Mouse (Mus musculus) forebrain, embryonic 15.5 days (tissue): ENCODE results near the gene Scd1. TPM values are rescaled to one million over a fixed set of nuclear protein-coding genes. Genes with fewer than 3 reads are reported as not detected.

Experiments
- ATAC-seq: fragments of 200-750 bp; cut with Nextera tagmentation; replicated peaks from 2 replicates; pipeline ENCODE4 v1.8.0; 2017; ENCODE audit warnings: mild to moderate bottlenecking, moderate TSS enrichment, moderate library complexity
- H3K27ac ChIP-seq: fragments of 300-500 bp; sonication (generic); replicated peaks from 2 replicates; pipeline ENCODE4 v1.5.1; 2015; ENCODE audit warnings: mild to moderate bottlenecking, inconsistent platforms
- H3K27me3 ChIP-seq: fragments of 300-500 bp; sonication (generic); 2 replicates; pipeline ENCODE4 v1.6.1; 2015; ENCODE audit warnings: inconsistent platforms
- H3K36me3 ChIP-seq: fragments of 300-500 bp; sonication (generic); 2 replicates; pipeline ENCODE4 v1.6.1; 2015; ENCODE audit warnings: mild to moderate bottlenecking, inconsistent platforms
- H3K4me1 ChIP-seq: fragments of 300-500 bp; sonication (generic); 2 replicates; pipeline ENCODE4 v1.6.1; 2015; ENCODE audit warnings: inconsistent platforms
- H3K4me2 ChIP-seq: fragments of 300-500 bp; sonication (generic); replicated peaks from 2 replicates; pipeline ENCODE4 v1.6.1; 2015; ENCODE audit warnings: mild to moderate bottlenecking, inconsistent platforms
- H3K4me3 ChIP-seq: fragments of 300-500 bp; sonication (generic); 2 replicates; pipeline ENCODE4 v1.5.1; 2015; ENCODE audit warnings: mild to moderate bottlenecking, inconsistent platforms
- H3K9ac ChIP-seq: fragments of 300-500 bp; sonication (generic); replicated peaks from 2 replicates; pipeline ENCODE4 v1.6.1; 2015; ENCODE audit warnings: mild to moderate bottlenecking, inconsistent platforms
- H3K9me3 ChIP-seq: fragments of 300-500 bp; sonication (generic); 2 replicates; pipeline ENCODE4 v1.6.1; 2016; ENCODE audit warnings: inconsistent platforms
- WGBS: fragments of 180-500 bp; shearing (Covaris S2); methylation state at CpG from one replicate; pipeline ENCODE4 v1.1.7; 2015; ENCODE audit warnings: mixed read lengths; 5-methylcytosine and 5-hydroxymethylcytosine counted together
- polyA plus RNA-seq: library from polyadenylated mRNA; unstranded; fragments of >200 nt; fragmentation: Nextera tagmentation; extraction: Ambion mirVana; gene quantifications from 2 replicates; pipeline ENCODE4 v1.2.1, GENCODE M21; 2015

Gene Scd1
- polyA plus RNA-seq, 1 experiment from 2014 or later: 4.0 TPM

DNA sequence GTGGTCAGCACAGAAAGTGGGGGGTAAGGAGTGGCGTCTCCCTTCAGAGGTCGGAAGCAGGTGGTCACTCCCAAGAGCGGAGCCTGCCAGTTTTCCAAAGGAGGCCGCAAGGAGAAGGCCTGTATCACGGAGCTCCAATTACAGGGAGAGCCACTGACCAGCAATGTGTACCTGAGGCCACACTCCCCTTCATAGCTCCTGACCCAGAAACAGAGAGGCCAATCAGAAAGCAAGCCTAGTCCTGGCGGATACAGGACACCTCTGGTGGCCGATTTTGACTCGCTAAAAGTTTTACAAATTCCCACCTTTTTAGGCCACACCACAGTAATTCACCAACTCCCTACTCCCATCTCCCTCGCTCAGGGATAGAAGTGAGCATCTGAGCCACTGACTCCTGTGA is 10.9 kb upstream of the Scd1 start:
- H3K9ac ChIP-seq: no peak overlapping the region
- 66% methylated on average over 9 of the region's 9 CpGs for WGBS
- no peaks in the 10 kb centered on the region for H3K9me3 ChIP-seq
- no peaks in the 10 kb centered on the region for H3K4me1 ChIP-seq
- no peak overlapping the region for H3K4me3 ChIP-seq
- no peak overlapping the region for H3K27ac ChIP-seq
- ATAC-seq: no peak
- no peaks in the 10 kb centered on the region for H3K36me3 ChIP-seq
- no peaks in the 10 kb centered on the region for H3K27me3 ChIP-seq
- H3K4me2 ChIP-seq: no peak overlapping the region

DNA sequence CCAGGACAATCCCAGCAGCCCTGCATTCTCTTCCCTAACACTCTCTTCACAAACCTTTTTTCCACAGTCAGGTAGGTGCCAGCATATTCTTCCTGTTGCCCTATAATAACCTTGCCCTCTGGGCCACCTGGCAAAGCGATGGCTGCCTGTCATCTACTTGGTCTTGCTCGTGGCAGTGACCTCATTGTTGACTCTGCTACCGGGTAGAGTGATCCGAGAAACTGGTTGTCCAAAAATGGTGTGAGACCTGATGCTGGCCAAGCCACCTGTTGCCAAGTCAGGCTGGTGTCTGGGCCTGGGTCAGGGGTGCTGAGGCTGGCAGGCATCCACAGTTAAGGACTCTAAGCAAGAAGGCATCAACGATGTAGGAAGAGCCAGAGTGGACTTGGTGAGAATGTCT is 10.4 kb upstream of the Scd1 start:
- no peaks in the 10 kb centered on the region for H3K9me3 ChIP-seq
- H3K4me2 ChIP-seq: no peak overlapping the region
- no peak for ATAC-seq
- H3K27ac ChIP-seq: no peak overlapping the region
- no peak overlapping the region for H3K4me3 ChIP-seq
- no peaks in the 10 kb centered on the region for H3K27me3 ChIP-seq
- H3K36me3 ChIP-seq: no peaks in the 10 kb centered on the region
- 87% methylated on average over 5 of the region's 5 CpGs for WGBS
- H3K4me1 ChIP-seq: no peaks in the 10 kb centered on the region
- H3K9ac ChIP-seq: no peak overlapping the region

DNA sequence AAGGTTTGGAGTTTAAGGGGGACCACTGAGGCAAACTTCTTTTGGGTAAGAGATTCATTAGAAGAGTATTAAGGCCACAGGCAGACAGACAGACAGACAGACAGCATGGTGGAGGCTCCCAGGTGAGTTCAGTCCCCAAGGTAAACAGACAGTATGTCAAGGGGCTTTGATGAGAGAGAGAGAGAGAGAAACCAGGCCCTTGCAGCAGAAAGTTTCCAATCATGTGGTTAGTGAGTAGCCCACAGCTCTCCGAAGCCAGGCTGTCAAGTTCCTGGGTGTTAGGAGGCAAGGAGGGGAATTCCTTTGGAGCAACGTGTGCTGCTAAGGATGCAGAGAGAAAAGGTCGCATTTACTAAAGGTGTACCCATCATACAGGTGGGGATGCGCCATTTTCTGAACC is 9.8 kb upstream of the Scd1 start:
- H3K27me3 ChIP-seq: no peaks in the 10 kb centered on the region

DNA sequence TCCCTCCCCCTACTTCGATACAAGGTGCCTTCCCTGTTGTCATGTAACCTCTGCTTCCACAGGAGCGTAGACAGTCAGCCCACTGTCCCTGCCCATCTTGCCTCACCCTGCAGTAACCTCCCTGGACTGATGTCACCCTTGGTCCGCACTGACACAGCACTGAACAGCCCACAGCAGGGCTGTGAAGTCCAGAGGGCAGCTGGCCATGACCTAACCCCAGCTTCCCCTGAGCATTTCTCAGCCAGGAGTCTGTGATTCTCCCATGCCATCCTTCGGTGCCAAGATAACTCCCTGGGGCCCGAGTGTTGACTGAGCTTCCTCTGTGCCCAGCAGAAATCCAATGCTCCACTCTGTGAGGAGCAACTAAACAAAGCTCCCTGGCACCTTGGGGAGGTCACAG is 8.6 kb upstream of the Scd1 start:
- H3K9me3 ChIP-seq: no peaks in the 10 kb centered on the region
- H3K9ac ChIP-seq: no peak overlapping the region
- no peaks in the 10 kb centered on the region for H3K36me3 ChIP-seq
- H3K27me3 ChIP-seq: no peaks in the 10 kb centered on the region
- no peak overlapping the region for H3K4me2 ChIP-seq
- H3K4me1 ChIP-seq: no peaks in the 10 kb centered on the region
- H3K27ac ChIP-seq: no peak overlapping the region
- H3K4me3 ChIP-seq: no peak overlapping the region
- 85% methylated on average over 5 of the region's 5 CpGs for WGBS
- ATAC-seq: no peak

More for the DNA sequence above, 9.8 kb upstream of the Scd1 start:
- no peak overlapping the region for H3K4me2 ChIP-seq
- no peak overlapping the region for H3K9ac ChIP-seq
- no peaks in the 10 kb centered on the region for H3K36me3 ChIP-seq
- ATAC-seq: no peak
- H3K9me3 ChIP-seq: no peaks in the 10 kb centered on the region
- 62% methylated on average over 4 of the region's 4 CpGs for whole genome bisulfite sequencing
- no peaks in the 10 kb centered on the region for H3K4me1 ChIP-seq
- H3K4me3 ChIP-seq: no peak overlapping the region
- no peak overlapping the region for H3K27ac ChIP-seq

DNA sequence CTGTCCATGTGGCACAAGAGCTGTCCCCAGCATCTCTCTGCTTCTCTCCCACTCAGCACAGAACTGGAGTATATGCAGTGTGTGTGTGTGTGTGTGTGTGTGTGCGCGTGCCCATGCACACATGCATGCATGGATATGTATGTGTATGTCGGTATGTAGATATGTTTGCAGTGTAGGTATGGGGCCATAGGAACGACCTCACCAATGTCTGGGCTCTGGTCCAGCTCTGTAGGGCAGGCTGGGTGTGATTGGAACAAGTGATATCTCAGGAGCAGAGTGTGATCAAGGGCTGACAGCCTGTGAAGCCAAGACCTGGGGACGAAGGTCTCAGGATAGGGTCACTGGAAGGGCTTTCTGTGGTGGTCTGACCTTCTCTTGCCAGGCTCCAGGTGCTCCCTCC is 7.8 kb upstream of the Scd1 start:
- H3K36me3 ChIP-seq: no peaks in the 10 kb centered on the region
- H3K27me3 ChIP-seq: no peaks in the 10 kb centered on the region
- 89% methylated on average over 5 of the region's 5 CpGs for WGBS
- no peaks in the 10 kb centered on the region for H3K4me1 ChIP-seq
- ATAC-seq: no peak
- no peaks in the 10 kb centered on the region for H3K9me3 ChIP-seq
- H3K27ac ChIP-seq: no peak overlapping the region
- H3K9ac ChIP-seq: no peak overlapping the region
- H3K4me3 ChIP-seq: no peak overlapping the region
- H3K4me2 ChIP-seq: no peak overlapping the region

DNA sequence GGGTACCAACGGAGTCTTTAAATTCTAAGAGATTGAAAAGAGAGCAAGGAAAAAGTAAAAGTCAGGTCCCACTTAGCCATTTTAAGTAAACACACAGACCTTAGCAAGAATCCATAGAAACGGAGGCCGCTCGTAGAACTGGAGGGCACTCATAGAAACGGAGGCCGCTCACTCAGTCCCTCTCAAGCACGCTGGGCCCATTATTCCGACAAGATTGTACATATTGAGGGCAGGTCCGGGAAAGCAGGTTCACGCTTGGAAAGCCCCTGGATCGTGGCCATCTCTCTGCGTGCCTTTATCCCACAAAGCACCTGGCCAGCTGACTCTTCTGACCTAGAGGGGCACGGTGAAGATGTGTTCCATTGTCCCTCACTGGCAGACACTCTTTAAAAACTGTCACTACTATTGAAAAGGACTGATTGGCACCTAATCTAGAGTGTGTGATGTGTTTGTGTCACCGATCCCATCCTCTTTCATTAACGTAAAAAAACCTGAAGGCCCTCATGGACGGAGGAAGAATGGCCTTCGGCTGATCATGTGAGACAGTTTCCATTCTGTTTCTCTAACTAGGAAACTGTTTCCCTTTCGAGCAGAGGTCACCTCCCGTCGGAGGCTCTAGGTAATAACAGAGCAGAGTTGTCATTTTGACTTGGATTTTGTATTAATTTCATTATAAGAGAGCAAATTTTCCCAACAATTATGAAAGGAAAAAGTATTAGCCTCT is 2.8 kb upstream of the Scd1 start:
- Histone ChIP-seq H3K9me3 (no peaks in the 10 kb centered on the region), H3K27me3 (0 out of 2 replicates have a peak, but pooled peaks cover 4% of the 10 kb centered on the region), H3K36me3 (no peaks in the 10 kb centered on the region), H3K4me2 (no peak overlapping the region), H3K27ac (no peak overlapping the region), H3K9ac (no peak overlapping the region), H3K4me1 (peaks cover 20% of the 10 kb centered on the region), H3K4me3 (no peak overlapping the region)
- WGBS: 86% methylated on average over 20 of the region's 20 CpGs
- ATAC-seq: no peak

DNA sequence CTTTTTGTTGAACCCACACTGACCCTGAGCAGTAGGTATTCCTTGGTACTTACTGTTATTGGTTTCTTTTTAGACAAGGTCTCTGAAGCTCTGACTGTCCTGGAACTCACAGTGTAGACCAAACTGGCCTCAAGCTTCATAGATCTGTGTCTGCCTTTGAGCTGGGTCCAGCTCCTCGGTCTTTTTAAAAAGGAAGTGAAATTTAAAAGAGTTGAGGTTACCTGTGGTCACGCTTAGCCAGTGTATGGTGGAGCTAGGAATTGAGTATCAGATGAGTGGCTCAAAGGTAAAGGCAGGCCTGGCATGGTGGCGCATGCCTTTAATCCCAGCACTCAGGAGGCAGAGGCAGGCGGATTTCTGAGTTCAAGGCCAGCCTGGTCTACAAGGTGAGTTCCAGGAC is 916 bp upstream of the Scd1 start:
- Histone ChIP-seq H3K27ac (peak overlapping the region; percentile 80; the same call in 1 of the 2 replicates), H3K4me1 (peaks cover 20% of the 10 kb centered on the region), H3K4me2 (peak overlapping the region; percentile 85), H3K4me3 (peak overlapping the region; percentile 54), H3K27me3 (0 out of 2 replicates have a peak, but pooled peaks cover 4% of the 10 kb centered on the region), H3K9ac (peak overlapping the region; percentile 54), H3K9me3 (no peaks in the 10 kb centered on the region), H3K36me3 (no peaks in the 10 kb centered on the region)
- ATAC-seq: no peak
- 73% methylated on average over 4 of the region's 4 CpGs for WGBS

DNA sequence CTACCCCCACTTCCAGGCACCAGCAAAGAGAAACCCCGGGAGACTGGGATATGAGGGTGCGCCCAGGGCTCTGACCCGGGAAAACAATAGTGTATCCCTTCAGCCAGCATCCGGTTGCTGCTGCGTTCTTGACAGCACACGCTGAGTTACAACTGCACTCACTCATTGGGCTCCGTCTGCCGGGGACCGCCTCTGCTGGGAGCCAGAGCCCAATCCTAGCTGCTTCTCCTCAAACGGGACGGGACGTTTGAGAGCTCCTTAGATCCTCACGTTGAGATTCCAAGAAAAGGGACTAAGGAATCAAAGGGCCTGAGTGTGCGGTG is 505 bp upstream of the Scd1 start:
- H3K4me2 ChIP-seq: peak overlapping the region; percentile 85
- 0 out of 2 replicates have a peak, but pooled peaks cover 4% of the 10 kb centered on the region for H3K27me3 ChIP-seq
- no peaks in the 10 kb centered on the region for H3K36me3 ChIP-seq
- no peaks in the 10 kb centered on the region for H3K9me3 ChIP-seq
- WGBS: under 1% methylated on average over 14 of the region's 14 CpGs
- peaks cover 20% of the 10 kb centered on the region for H3K4me1 ChIP-seq
- H3K27ac ChIP-seq: peak overlapping the region; percentile 80
- peak; percentile 82 for ATAC-seq
- peak overlapping the region; percentile 54 for H3K4me3 ChIP-seq
- peak overlapping the region; percentile 54 for H3K9ac ChIP-seq

DNA sequence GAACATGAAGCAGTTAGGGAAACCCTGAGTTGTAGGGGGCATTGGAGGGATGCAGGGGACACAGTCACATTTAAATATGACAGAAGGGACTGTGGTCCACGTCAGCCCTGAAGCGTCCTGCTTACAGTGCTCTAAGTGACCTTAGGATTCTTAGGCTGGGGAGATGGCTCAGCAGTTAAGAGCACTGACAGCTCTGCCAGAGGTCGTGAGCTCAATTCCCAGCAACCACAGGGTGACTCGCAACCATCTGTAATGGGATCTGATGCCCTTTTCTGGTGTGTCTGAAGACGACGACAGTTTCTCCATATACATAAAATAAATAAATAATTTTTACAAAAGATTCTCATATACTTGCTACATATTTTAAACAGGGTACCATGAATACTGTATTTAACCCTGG is 4.1 kb downstream of the Scd1 start:
- no peaks in the 10 kb centered on the region for H3K9me3 ChIP-seq
- H3K9ac ChIP-seq: no peak overlapping the region
- H3K27ac ChIP-seq: no peak overlapping the region
- H3K4me2 ChIP-seq: no peak overlapping the region
- H3K4me3 ChIP-seq: no peak overlapping the region
- H3K36me3 ChIP-seq: peaks cover 6% of the 10 kb centered on the region; the same call in 1 of the 2 replicates
- H3K4me1 ChIP-seq: peaks cover 19% of the 10 kb centered on the region
- WGBS: 83% methylated on average over 6 of the region's 6 CpGs
- ATAC-seq: no peak
- no peaks in the 10 kb centered on the region for H3K27me3 ChIP-seq

DNA sequence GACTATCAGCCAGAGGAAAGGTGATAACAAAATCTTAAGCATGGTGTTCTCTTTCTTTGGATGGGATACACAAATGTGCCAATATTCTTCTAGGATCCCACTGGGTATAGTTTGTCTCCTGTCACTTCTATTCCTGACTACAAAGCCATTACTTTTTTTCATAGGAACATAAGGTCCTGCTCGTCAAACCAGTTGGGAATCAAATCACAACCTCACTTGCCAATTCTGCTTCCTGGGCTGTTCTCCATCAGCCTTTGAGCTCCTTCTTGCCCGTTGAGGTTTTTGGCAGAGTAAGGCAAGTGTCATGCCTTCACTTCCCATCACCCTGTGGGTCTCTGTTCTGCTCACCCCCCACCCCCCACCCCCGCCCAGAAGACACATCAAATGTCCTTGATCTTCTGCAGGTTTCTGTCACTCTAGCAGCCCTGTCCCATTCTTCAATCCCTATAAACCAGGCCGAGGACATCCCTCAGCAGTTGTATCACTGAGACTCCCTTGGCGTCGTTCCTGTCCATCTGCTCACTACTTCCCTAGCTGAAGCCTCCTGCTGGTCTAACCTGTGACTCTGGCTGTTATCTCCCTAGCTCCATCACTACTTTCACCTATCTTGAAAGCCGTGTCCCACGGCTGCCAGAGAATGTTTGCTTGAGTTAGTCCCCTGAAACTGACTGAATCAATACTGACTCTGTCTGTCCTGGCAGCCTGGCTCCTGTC is 7.0 kb downstream of the Scd1 start:
- ATAC-seq: no peak
- no peaks in the 10 kb centered on the region for H3K9me3 ChIP-seq
- H3K27me3 ChIP-seq: no peaks in the 10 kb centered on the region
- H3K4me3 ChIP-seq: no peak overlapping the region
- H3K4me1 ChIP-seq: no peaks in the 10 kb centered on the region
- 74% methylated on average over 8 of the region's 8 CpGs for WGBS
- H3K36me3 ChIP-seq: peaks cover 8% of the 10 kb centered on the region; the same call in 1 of the 2 replicates
- H3K4me2 ChIP-seq: no peak overlapping the region
- no peak overlapping the region for H3K27ac ChIP-seq
- no peak overlapping the region for H3K9ac ChIP-seq

DNA sequence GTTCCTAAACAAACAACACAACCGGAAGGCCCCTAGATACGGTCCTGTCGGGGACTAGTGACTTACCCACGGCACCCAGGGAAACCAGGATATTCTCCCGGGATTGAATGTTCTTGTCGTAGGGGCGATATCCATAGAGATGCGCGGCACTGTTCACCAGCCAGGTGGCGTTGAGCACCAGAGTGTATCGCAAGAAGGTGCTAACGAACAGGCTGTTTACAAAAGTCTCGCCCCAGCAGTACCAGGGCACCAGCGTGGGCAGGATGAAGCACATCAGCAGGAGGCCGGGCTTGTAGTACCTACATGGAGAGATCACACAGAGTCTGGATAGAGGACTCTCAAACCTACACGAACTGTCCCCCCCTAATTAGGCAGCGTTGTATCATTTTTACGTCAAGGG is 7.6 kb downstream of the Scd1 start:
- no peak overlapping the region for H3K27ac ChIP-seq
- H3K9ac ChIP-seq: no peak overlapping the region
- peaks cover 8% of the 10 kb centered on the region; the same call in 1 of the 2 replicates for H3K36me3 ChIP-seq
- 88% methylated on average over 18 of the region's 18 CpGs for WGBS
- no peak overlapping the region for H3K4me2 ChIP-seq
- ATAC-seq: no peak
- no peak overlapping the region for H3K4me3 ChIP-seq
- no peaks in the 10 kb centered on the region for H3K27me3 ChIP-seq
- H3K9me3 ChIP-seq: no peaks in the 10 kb centered on the region
- no peaks in the 10 kb centered on the region for H3K4me1 ChIP-seq

DNA sequence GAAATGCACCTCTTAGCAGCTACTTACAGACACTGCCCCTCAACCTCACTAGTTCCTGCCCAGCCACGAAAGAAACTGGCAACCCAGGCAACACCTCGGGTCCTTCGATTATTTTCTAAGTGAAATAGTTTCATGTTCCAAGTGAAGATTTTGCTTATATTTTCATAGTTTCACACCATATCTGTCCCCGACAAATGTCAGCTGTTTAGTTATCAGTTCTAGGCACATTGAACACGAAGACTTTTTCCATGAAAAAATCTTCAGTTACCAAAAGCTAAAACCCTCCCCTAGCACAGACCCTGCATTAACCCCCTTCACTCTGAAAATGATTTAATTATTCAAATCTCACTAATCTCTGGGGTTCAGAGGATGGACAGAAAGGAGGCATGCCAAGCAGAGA is 10.9 kb downstream of the Scd1 start:
- Histone ChIP-seq H3K4me3 (no peak overlapping the region), H3K4me1 (no peaks in the 10 kb centered on the region), H3K4me2 (no peak overlapping the region), H3K27me3 (no peaks in the 10 kb centered on the region), H3K9me3 (no peaks in the 10 kb centered on the region), H3K36me3 (peaks cover 8% of the 10 kb centered on the region; the same call in 1 of the 2 replicates), H3K9ac (no peak overlapping the region), H3K27ac (no peak overlapping the region)
- no peak for ATAC-seq
- WGBS: 90% methylated on average over 5 of the region's 5 CpGs
